9 mouse cellular contexts compared by ENCODE assay signal in genomic region chr7:16617045-16617444, GRCm38 (mm10). TPM values are rescaled to one million over a fixed set of nuclear protein-coding genes. Genes with fewer than 3 reads are reported as not detected.
DNase-seq lines count a peak whose midpoint lies in the region; ATAC-seq and TF ChIP-seq lines count a peak whose summit lies in the region.
"Had no signal": no experiment of that assay in that cellular context is flagged by ENCODE, and none has a peak within 500 bp of the region (broad histone marks: within the 10 kb centered on the region; RNA-seq: fewer than 3 reads in every experiment).

No protein-coding gene starts in this region.

- peak; percentile 55 for DNase-seq in cerebellum, adult 11 months
- peak; percentile 53 for DNase-seq in midbrain, embryonic 10.5 days (ENCODE audit: low spot score)
- DNase-seq in brain, embryonic 14.5 days (ENCODE audit: low read depth) = peak; percentile 63
- peak; percentile 63 to 78 for DNase-seq in heart, postnatal 14 days
- peak; percentile 49 to 59 for DNase-seq in lung, adult 18-20 months
- DNase-seq in testis, postnatal 10 days (ENCODE audit: low spot score) = peak; percentile 79

- intact Hi-C loops in heart, postnatal 14 days (cut with DNase I) = loop anchor here (1.0 to 5.0 kb wide), 2 partner anchors 110 to 230 kb away; partner anchors contain the start of gene Sae1

- no peak overlapping the region for H3K4me2 ChIP-seq in midbrain, embryonic 13.5 days (replicated peaks)

- H3K27ac ChIP-seq in midbrain, embryonic 10.5 days (replicated peaks) = no peak overlapping the region
- no peak overlapping the region for H3K27ac ChIP-seq in midbrain, embryonic 13.5 days

- peaks cover 12% of the 10 kb centered on the region for H3K27me3 ChIP-seq in midbrain, embryonic 10.5 days (ENCODE audit: low read depth, poor library complexity, severe bottlenecking)
- peaks cover 15% of the 10 kb centered on the region for H3K27me3 ChIP-seq in midbrain, embryonic 13.5 days

- no peak overlapping the region for H3K9ac ChIP-seq in midbrain, embryonic 13.5 days (replicated peaks)

- TF ChIP-seq POLR2A in brain, embryonic 14.5 days (IDR thresholded peaks at IDR 0.05; ENCODE audit: borderline replicate concordance, extremely low read depth, insufficient read depth, insufficient read length, poor library complexity, severe bottlenecking) = no peak

- H3K4me1 ChIP-seq in midbrain, embryonic 10.5 days = peaks cover 41% of the 10 kb centered on the region
- peaks cover 33% of the 10 kb centered on the region for H3K4me1 ChIP-seq in midbrain, embryonic 13.5 days (replicated peaks)

- no peak for ATAC-seq in cerebellum, adult (ENCODE audit: insufficient number of reproducible peaks, low FRiP score, low TSS enrichment)
- no peak for ATAC-seq in midbrain, embryonic 13.5 days

- WGBS in midbrain, embryonic 10.5 days = 24% methylated on average over 2 of the region's 2 CpGs
- 26% methylated on average over 2 of the region's 2 CpGs for WGBS in midbrain, embryonic 13.5 days

- no peaks in the 10 kb centered on the region for H3K9me3 ChIP-seq in midbrain, embryonic 10.5 days (replicated peaks)
- H3K9me3 ChIP-seq in midbrain, embryonic 13.5 days = no peaks in the 10 kb centered on the region

- no peak overlapping the region for H3K4me3 ChIP-seq in midbrain, embryonic 10.5 days
- no peak overlapping the region for H3K4me3 ChIP-seq in midbrain, embryonic 13.5 days (replicated peaks)
- H3K4me3 ChIP-seq: megakaryocyte, embryonic 14.5 days had no signal

- H3K36me3 ChIP-seq in midbrain, embryonic 10.5 days = 0 out of 2 replicates have a peak, but pooled peaks cover 4% of the 10 kb centered on the region
- H3K36me3 ChIP-seq in midbrain, embryonic 13.5 days = no peaks in the 10 kb centered on the region

- TF ChIP-seq CTCF in brain, embryonic 14.5 days (IDR thresholded peaks at IDR 0.05; ENCODE audit: borderline replicate concordance, extremely low read depth, insufficient read depth, insufficient read length) = peak; percentile 82; the same call in 1 of the 2 replicates

RNA-seq across cellular contexts. Expression of gene Arhgap35, which starts 2.3 kb away (rescaled TPM):
- 25.4 and 31.0 TPM in 2 replicates for polyA plus RNA-seq in midbrain, embryonic 10.5 days (2016; fragmentation: Nextera tagmentation; extraction: Ambion mirVana)
- 32.4 and 34.0 TPM in 2 replicates for polyA plus RNA-seq in midbrain, embryonic 13.5 days (2015; fragmentation: Nextera tagmentation; extraction: Ambion mirVana)
- 48.1 and 75.2 TPM in 2 replicates for polyA plus RNA-seq in brain, embryonic 14.5 days (2012; rRNA removed)
- total RNA-seq in heart, postnatal 14 days (2021) = 10 to 100 TPM; 42.8 to 44.1 TPM

RNA-seq across cellular contexts. Expression of gene Ceacam15, which starts 58.5 kb away (rescaled TPM):
- 0.10 TPM in 1 of 2 replicates, not detected in the other for polyA plus RNA-seq in midbrain, embryonic 10.5 days (2016; fragmentation: Nextera tagmentation; extraction: Ambion mirVana)
- polyA plus RNA-seq in midbrain, embryonic 13.5 days (2015; fragmentation: Nextera tagmentation; extraction: Ambion mirVana) = not detected in 2 replicates
- not detected in 2 replicates for polyA plus RNA-seq in brain, embryonic 14.5 days (2012; rRNA removed)
- total RNA-seq in heart, postnatal 14 days (2021) = not detected
